Mouse (Mus musculus) MEL (cell line): ENCODE results near the gene Pgs1.

Experiments
- CTCF ChIP-seq, 3 experiments: IDR thresholded peaks in 2 of 3; conservative IDR thresholded peaks in 1 of 3; 2 replicates each; pipeline ENCODE4 v1.5.1; 2011 to 2012; ENCODE audit warnings: low read length in 3 of 3, low read depth in 2 of 3, mild to moderate bottlenecking in 2 of 3, improper control_type of control experiment in 1 of 3, inconsistent platforms in 1 of 3, mixed read lengths in 1 of 3, moderate library complexity in 1 of 3; ENCODE audit not compliant: control insufficient read depth in 1 of 3, insufficient read depth in 1 of 3, poor library complexity in 1 of 3, severe bottlenecking in 1 of 3
- EP300 ChIP-seq, 2 experiments: IDR thresholded peaks; 2 replicates each; pipeline ENCODE4 v1.6.1; 2011; ENCODE audit warnings: improper control_type of control experiment in 2 of 2, low read length in 2 of 2, low read depth in 1 of 2, mild to moderate bottlenecking in 1 of 2
- KAT2A ChIP-seq: conservative IDR thresholded peaks from 2 replicates; pipeline ENCODE4 v1.6.1; 2012; ENCODE audit warnings: low read depth, low read length, improper control_type of control experiment, inconsistent platforms
- MAX ChIP-seq: IDR thresholded peaks from 2 replicates; pipeline ENCODE4 v1.6.1; 2011; ENCODE audit warnings: low read length, improper control_type of control experiment
- POLR2A ChIP-seq, 2 experiments: IDR thresholded peaks; 2 replicates each; pipeline ENCODE4 v1.6.1; 2011 to 2012; ENCODE audit warnings: low read length in 2 of 2, mild to moderate bottlenecking in 2 of 2, control low read depth in 1 of 2, improper control_type of control experiment in 1 of 2, low read depth in 1 of 2, moderate library complexity in 1 of 2; ENCODE audit not compliant: control insufficient read depth in 1 of 2, insufficient read depth in 1 of 2, poor library complexity in 1 of 2
- TBP ChIP-seq: IDR thresholded peaks from 2 replicates; pipeline ENCODE4 v1.8.0; 2011; ENCODE audit warnings: low read depth, low read length, improper control_type of control experiment
- UBTF ChIP-seq: IDR thresholded peaks from 2 replicates; pipeline ENCODE4 v1.6.1; 2012; ENCODE audit warnings: low read depth, mild to moderate bottlenecking, inconsistent platforms, low read length, improper control_type of control experiment, moderate library complexity, borderline replicate concordance; ENCODE audit not compliant: insufficient read depth

DNA sequence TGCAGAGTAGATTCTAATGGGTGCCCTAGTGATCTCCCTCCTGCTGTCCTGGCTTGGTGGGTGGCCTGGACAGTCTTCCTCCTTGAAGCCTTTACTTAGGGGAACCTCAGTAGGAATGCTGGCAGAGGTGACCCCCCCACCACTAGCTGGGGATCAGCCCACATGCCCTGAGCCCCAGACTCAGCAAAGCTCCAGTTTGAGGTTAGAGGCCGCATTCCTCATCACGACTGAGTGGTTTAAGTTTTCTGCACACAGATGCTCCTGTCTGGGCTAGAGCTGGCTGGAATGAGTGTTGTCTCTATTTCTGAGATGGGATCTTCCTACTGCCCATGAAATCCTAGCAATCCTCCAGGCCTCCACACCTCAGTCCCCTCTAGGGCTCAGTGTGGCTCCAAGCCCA, 38.0 kb downstream of the Pgs1 start:
- TF ChIP-seq TBP (no peak), CTCF (IDR thresholded peaks at IDR 0.05 in 2 of 3, conservative IDR thresholded peaks at IDR 0.05 in 1 of 3; ENCODE audit: control insufficient read depth in 1 of 3, insufficient read depth in 1 of 3, low read depth in 2 of 3, low read length in 3 of 3, poor library complexity in 1 of 3, severe bottlenecking in 1 of 3) (no peak), KAT2A (no peak), MAX (no peak), UBTF (no peak), POLR2A (IDR thresholded peaks at IDR 0.05; ENCODE audit: control insufficient read depth in 1 of 2, insufficient read depth in 1 of 2, low read depth in 1 of 2, low read length in 2 of 2, poor library complexity in 1 of 2) (no peak), EP300 (IDR thresholded peaks at IDR 0.05; ENCODE audit: low read depth in 1 of 2, low read length in 2 of 2) (no peak)
